Mouse (Mus musculus) lung, postnatal 0 days (tissue): Measurements from ENCODE around the gene Numa1. TPM values are rescaled to one million over a fixed set of nuclear protein-coding genes. Genes with fewer than 3 reads are reported as not detected.

ENCODE experiments used
- ATAC-seq: fragments of 200-750 bp; cut with Nextera tagmentation; 2 replicates; pipeline ENCODE4 v1.8.0; 2017; ENCODE audit warnings: moderate library complexity
- DNase-seq: peaks from one replicate; pipeline ENCODE4 v3.0.0-alpha.2; 2016; ENCODE audit warnings: low spot score
- H3K27ac ChIP-seq: fragments of 300-500 bp; sonication (generic); 2 replicates; pipeline ENCODE4 v1.5.1; 2014; ENCODE audit warnings: antibody characterized with exemption, mild to moderate bottlenecking, low read length, mixed read lengths
- H3K27me3 ChIP-seq: fragments of 300-500 bp; sonication (generic); replicated peaks from 2 replicates; pipeline ENCODE4 v1.6.1; 2014; ENCODE audit warnings: low read length, mixed read lengths; ENCODE audit not compliant: insufficient read depth
- H3K36me3 ChIP-seq: fragments of 300-500 bp; sonication (generic); 2 replicates; pipeline ENCODE4 v1.6.1; 2014; ENCODE audit warnings: low read length, mixed read lengths; ENCODE audit not compliant: insufficient read depth
- H3K4me1 ChIP-seq: fragments of 300-500 bp; sonication (generic); 2 replicates; pipeline ENCODE4 v1.6.1; 2014; ENCODE audit warnings: antibody characterized with exemption, low read depth, low read length, mixed read lengths; ENCODE audit not compliant: insufficient read depth
- H3K4me2 ChIP-seq: fragments of 300-500 bp; sonication (generic); replicated peaks from 2 replicates; pipeline ENCODE4 v1.6.1; 2014; ENCODE audit warnings: low read depth, mild to moderate bottlenecking, low read length, moderate library complexity, mixed read lengths
- H3K4me3 ChIP-seq: fragments of 300-500 bp; sonication (generic); 2 replicates; pipeline ENCODE4 v1.5.1; 2014; ENCODE audit warnings: low read depth, low read length
- H3K9ac ChIP-seq: fragments of 300-500 bp; sonication (generic); replicated peaks from 2 replicates; pipeline ENCODE4 v1.6.1; 2014; ENCODE audit warnings: low read depth, mild to moderate bottlenecking
- H3K9me3 ChIP-seq: fragments of 300-500 bp; sonication (generic); 2 replicates; pipeline ENCODE4 v1.6.1; 2016; ENCODE audit warnings: low read length, mixed read lengths
- CTCF ChIP-seq: IDR thresholded peaks from 2 replicates; pipeline ENCODE4 v1.5.1; 2016; ENCODE audit warnings: antibody characterized with exemption, mild to moderate bottlenecking
- EP300 ChIP-seq: IDR thresholded peaks from 2 replicates; pipeline ENCODE4 v1.6.1; 2016; ENCODE audit warnings: antibody characterized with exemption, mild to moderate bottlenecking, control low read depth
- WGBS: fragments of 180-500 bp; shearing (Covaris S2); extraction: QIAGEN DNeasy Blood & Tissue Kit; methylation state at CpG from one replicate; pipeline ENCODE4 v1.1.7; 2014; 5-methylcytosine and 5-hydroxymethylcytosine counted together
- polyA plus RNA-seq: library from polyadenylated mRNA; unstranded; fragments of >200 nt; fragmentation: Nextera tagmentation; extraction: Ambion mirVana; gene quantifications from 2 replicates; pipeline ENCODE4 v1.2.1, GENCODE M21; 2015

Gene Numa1
- 31.6 and 38.0 TPM in 2 replicates for polyA plus RNA-seq

DNA sequence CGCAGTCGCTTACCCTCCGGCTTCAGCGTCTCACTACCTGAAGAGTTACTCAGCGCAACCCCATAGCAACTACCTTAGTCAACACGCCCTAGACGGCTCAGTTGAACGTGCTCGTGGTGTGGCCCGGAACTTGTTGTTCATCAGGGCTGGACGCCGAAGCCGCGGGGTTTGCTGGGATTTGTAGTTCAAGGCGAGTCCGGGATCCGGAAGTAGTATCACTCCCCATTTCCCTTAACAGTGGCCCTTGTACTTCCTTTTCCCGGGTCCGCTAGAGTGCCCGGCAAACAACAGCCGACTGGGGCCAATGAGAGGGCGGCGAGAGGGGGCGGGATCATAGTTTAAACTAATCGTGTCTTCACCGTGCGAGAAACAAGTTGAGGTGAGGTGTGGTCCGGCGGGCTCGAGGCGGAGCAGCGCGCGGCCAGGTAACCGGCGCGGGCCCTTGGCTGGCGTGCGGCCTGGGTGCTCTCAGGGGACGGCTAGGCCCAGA is at the start of gene Numa1, which contains the start of gene Lrrc51:
Gene Numa1, plus strand, starts transcription at position 361 of the 490 bp plus-strand sequence.
Gene Lrrc51, minus strand, starts transcription at position 145 of the 490 bp plus-strand sequence.
- H3K27me3 ChIP-seq = no peaks in the 10 kb centered on the region
- 2% methylated on average over 40 of the region's 40 CpGs for WGBS
- DNase-seq (peak; percentile 99), ATAC-seq (peak; percentile 98)
- H3K9me3 ChIP-seq = no peaks in the 10 kb centered on the region
- peak within 1 kb of the TSS; percentile 86 for H3K27ac ChIP-seq
- H3K36me3 ChIP-seq = no peaks in the 10 kb centered on the region
- H3K4me1 ChIP-seq = no peaks in the 10 kb centered on the region; the same call in 1 of the 2 replicates
- peak within 1 kb of the TSS; percentile 67 for H3K9ac ChIP-seq
- H3K4me3 ChIP-seq = peak within 1 kb of the TSS; percentile 69
- no peak for TF ChIP-seq CTCF
- TF ChIP-seq EP300 = peak; percentile 4
- peak within 1 kb of the TSS; percentile 77 for H3K4me2 ChIP-seq

GRCm38 (mm10) chr7:101884160-101884559 is 49.8 kb upstream of the Numa1 start:
- Histone ChIP-seq H3K36me3 (no peaks in the 10 kb centered on the region), H3K27me3 (no peaks in the 10 kb centered on the region), H3K4me2 (no peak overlapping the region), H3K4me3 (no peak overlapping the region), H3K9me3 (no peaks in the 10 kb centered on the region), H3K4me1 (no peaks in the 10 kb centered on the region), H3K9ac (no peak overlapping the region), H3K27ac (no peak overlapping the region)
- TF ChIP-seq CTCF (no peak), EP300 (no peak)
- ATAC-seq (no peak), DNase-seq (no peak)
- 94% methylated on average over 4 of the region's 4 CpGs for WGBS

GRCm38 (mm10) chr7:101886274-101886673 is 47.6 kb upstream of the Numa1 start:
- Histone ChIP-seq H3K36me3 (no peaks in the 10 kb centered on the region), H3K4me1 (no peaks in the 10 kb centered on the region), H3K27ac (no peak overlapping the region), H3K4me3 (no peak overlapping the region), H3K4me2 (no peak overlapping the region), H3K9me3 (no peaks in the 10 kb centered on the region), H3K27me3 (no peaks in the 10 kb centered on the region), H3K9ac (no peak overlapping the region)
- DNase-seq (no peak), ATAC-seq (no peak)
- WGBS = 88% methylated on average over 6 of the region's 6 CpGs
- TF ChIP-seq CTCF = no peak
- TF ChIP-seq EP300 = no peak

- no peaks in the 10 kb centered on the region for H3K9me3 ChIP-seq
- TF ChIP-seq EP300 (no peak), CTCF (no peak)
- no peak overlapping the region for H3K4me2 ChIP-seq
- H3K36me3 ChIP-seq = no peaks in the 10 kb centered on the region
- no peak overlapping the region for H3K4me3 ChIP-seq
- H3K4me1 ChIP-seq = no peaks in the 10 kb centered on the region
- ATAC-seq (no peak), DNase-seq (no peak)
- no peak overlapping the region for H3K27ac ChIP-seq
- WGBS = 77% methylated on average over 4 of the region's 4 CpGs
- no peaks in the 10 kb centered on the region for H3K27me3 ChIP-seq
- no peak overlapping the region for H3K9ac ChIP-seq
These were observed 45.5 kb upstream of the Numa1 start for GRCm38 (mm10) chr7:101888460-101888859.

GRCm38 (mm10) chr7:101895695-101896094 is 38.2 kb upstream of the Numa1 start:
- H3K4me2 ChIP-seq = peak overlapping the region; percentile 44
- H3K4me1 ChIP-seq = no peaks in the 10 kb centered on the region
- no peaks in the 10 kb centered on the region for H3K36me3 ChIP-seq
- H3K27me3 ChIP-seq = no peaks in the 10 kb centered on the region
- 35% methylated on average over 9 of the region's 9 CpGs for WGBS
- H3K9ac ChIP-seq = 0 out of 2 replicates have a peak overlapping the region, but pooled peaks have one; percentile 19
- H3K9me3 ChIP-seq = no peaks in the 10 kb centered on the region
- H3K4me3 ChIP-seq = peak overlapping the region; percentile 68
- TF ChIP-seq CTCF = no peak
- TF ChIP-seq EP300 = no peak
- DNase-seq (no peak), ATAC-seq (0 out of 2 replicates have a peak, but pooled peaks have one; percentile 0)
- peak overlapping the region; percentile 91 for H3K27ac ChIP-seq

GRCm38 (mm10) chr7:101896104-101897066 is 37.5 kb upstream of the Numa1 start:
- H3K27ac ChIP-seq = peak overlapping the region; percentile 91
- H3K27me3 ChIP-seq = no peaks in the 10 kb centered on the region
- H3K36me3 ChIP-seq = no peaks in the 10 kb centered on the region
- WGBS = 0% methylated on average over 57 of the region's 57 CpGs
- ATAC-seq (peak; percentile 98), DNase-seq (peak; percentile 100)
- H3K9me3 ChIP-seq = no peaks in the 10 kb centered on the region
- no peaks in the 10 kb centered on the region for H3K4me1 ChIP-seq
- peak overlapping the region; percentile 68 for H3K4me3 ChIP-seq
- H3K9ac ChIP-seq = 0 out of 2 replicates have a peak overlapping the region, but pooled peaks have one; percentile 29
- H3K4me2 ChIP-seq = peak overlapping the region; percentile 44
- no peak; the same call in 1 of the 2 replicates for TF ChIP-seq CTCF
- TF ChIP-seq EP300 = peak; percentile 54; the same call in 1 of the 2 replicates
